16 mouse cellular contexts compared by ENCODE assay signal in the genomic region with DNA sequence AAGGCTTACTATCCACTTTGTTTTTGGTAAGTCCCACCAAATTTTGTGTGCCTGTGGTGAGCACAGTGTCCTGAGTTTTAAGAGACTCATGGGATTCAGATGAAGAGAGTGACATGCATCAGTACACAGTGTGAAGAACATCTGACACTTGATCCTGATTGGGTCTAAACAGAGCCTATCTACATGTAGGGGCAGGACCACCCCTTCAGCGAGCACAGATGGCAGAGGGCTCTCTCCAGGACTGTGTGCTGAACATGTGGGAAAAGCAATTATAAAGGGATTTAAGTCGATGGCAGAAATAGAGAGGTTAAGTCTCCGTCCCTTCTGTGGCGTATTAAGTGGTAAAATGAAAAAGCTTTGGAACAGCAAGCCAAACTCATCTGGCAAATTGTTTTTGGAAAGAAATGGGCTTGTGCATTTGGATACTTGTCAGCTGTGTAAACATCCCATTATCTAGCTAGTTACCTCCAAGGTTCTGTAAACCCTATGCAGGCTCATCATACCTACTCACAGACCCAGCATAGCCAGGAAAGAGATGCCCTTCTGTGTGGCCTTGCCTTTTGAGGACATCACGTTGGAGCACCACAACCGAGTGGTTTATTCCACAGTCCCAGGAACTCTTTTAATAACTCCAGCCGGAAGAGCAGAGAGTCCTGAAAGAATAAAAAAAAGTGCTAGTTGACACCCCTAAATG.
A peak's percentile ranks its signal among the peaks of the same experiment; 100 is the strongest.
DNase-seq lines count a peak whose midpoint lies in the region; ATAC-seq lines count a peak whose summit lies in the region.
"Had no signal": no experiment of that assay in that cellular context is flagged by ENCODE, and none has a peak within 500 bp of the region (broad histone marks: within the 10 kb centered on the region; RNA-seq: fewer than 3 reads in every experiment).

No protein-coding gene starts in this region.

- H3K27me3 ChIP-seq in embryonic facial prominence, embryonic 11.5 days (ENCODE audit: control insufficient read depth, insufficient read depth, low read length), result no peaks in the 10 kb centered on the region
- H3K27me3 ChIP-seq in limb, embryonic 12.5 days, result no peaks in the 10 kb centered on the region
- H3K27me3 ChIP-seq: lung, embryonic 15.5 days; stomach, embryonic 15.5 days had no signal

- intact Hi-C loops in left cerebral cortex, postnatal 4 days (cut with DNase I), result no loop called here
- intact Hi-C loops in left cerebral cortex, postnatal 14 days (cut with DNase I), result no loop called here

- no peaks in the 10 kb centered on the region for H3K9me3 ChIP-seq in embryonic facial prominence, embryonic 11.5 days (replicated peaks; ENCODE audit: control insufficient read depth, low read length)
- H3K9me3 ChIP-seq in limb, embryonic 12.5 days, result no peaks in the 10 kb centered on the region
- H3K9me3 ChIP-seq: lung, embryonic 15.5 days; stomach, embryonic 15.5 days had no signal

- ATAC-seq in embryonic facial prominence, embryonic 11.5 days (replicated peaks; ENCODE audit: insufficient number of reproducible peaks, low FRiP score, low TSS enrichment, low read depth), result peak; percentile 79
- ATAC-seq in limb, embryonic 12.5 days (ENCODE audit: insufficient number of reproducible peaks, insufficient read depth, low FRiP score, low TSS enrichment, low read depth), result peak; percentile 87
- ATAC-seq in CD4-positive, CD25-positive, alpha-beta regulatory T cell, adult 4 months, result no peak
- ATAC-seq: inflammation-experienced regulatory T-cells, adult 6 months had no signal

- no peak overlapping the region for H3K4me3 ChIP-seq in embryonic facial prominence, embryonic 11.5 days (ENCODE audit: low read depth, low read length)
- H3K4me3 ChIP-seq in limb, embryonic 12.5 days (replicated peaks), result no peak overlapping the region
- H3K4me3 ChIP-seq: erythroblast, embryonic 14.5 days; lung, embryonic 15.5 days; stomach, embryonic 15.5 days had no signal

- peak; percentile 2 for DNase-seq in left cerebral cortex, postnatal 4 days
- DNase-seq in left cerebral cortex, postnatal 14 days (ENCODE audit: low spot score in 2 of 2), result no peak
- DNase-seq in embryonic facial prominence, embryonic 11.5 days (ENCODE audit: low spot score), result peak; percentile 49
- peak; percentile 16 for DNase-seq in retina, postnatal 7 days (ENCODE audit: low read depth, low spot score)
- DNase-seq in heart, adult 9 months (ENCODE audit: low spot score in 2 of 2), result no peak
- DNase-seq: adrenal gland, postnatal 36 days; cerebellum, postnatal 36 days; heart, adult 18-20 months; kidney, postnatal 4 days; thymus, postnatal 25 days had no signal

- no peaks in the 10 kb centered on the region for H3K36me3 ChIP-seq in embryonic facial prominence, embryonic 11.5 days (replicated peaks; ENCODE audit: control insufficient read depth, insufficient read depth, low read depth, low read length)
- H3K36me3 ChIP-seq in limb, embryonic 12.5 days, result no peaks in the 10 kb centered on the region
- H3K36me3 ChIP-seq: lung, embryonic 15.5 days; stomach, embryonic 15.5 days had no signal

- no peak overlapping the region for H3K9ac ChIP-seq in embryonic facial prominence, embryonic 11.5 days (replicated peaks; ENCODE audit: low read length)
- H3K9ac ChIP-seq in limb, embryonic 12.5 days (replicated peaks), result no peak overlapping the region
- H3K9ac ChIP-seq: lung, embryonic 15.5 days; stomach, embryonic 15.5 days had no signal

- no peak overlapping the region for H3K4me2 ChIP-seq in embryonic facial prominence, embryonic 11.5 days (ENCODE audit: low read depth, low read length)
- no peak overlapping the region for H3K4me2 ChIP-seq in limb, embryonic 12.5 days
- H3K4me2 ChIP-seq: lung, embryonic 15.5 days; stomach, embryonic 15.5 days had no signal

- no peak overlapping the region for H3K27ac ChIP-seq in embryonic facial prominence, embryonic 11.5 days (replicated peaks; ENCODE audit: low read depth, low read length)
- 0 out of 2 replicates have a peak overlapping the region, but pooled peaks have one; percentile 19 for H3K27ac ChIP-seq in limb, embryonic 12.5 days
- H3K27ac ChIP-seq: lung, embryonic 15.5 days; stomach, embryonic 15.5 days had no signal

- 43% methylated on average over 7 of the region's 7 CpGs for WGBS in embryonic facial prominence, embryonic 11.5 days
- 26% methylated on average over 7 of the region's 7 CpGs for WGBS in limb, embryonic 12.5 days

- no peaks in the 10 kb centered on the region for H3K4me1 ChIP-seq in embryonic facial prominence, embryonic 11.5 days (ENCODE audit: control insufficient read depth, insufficient read depth, low read length)
- peaks cover 14% of the 10 kb centered on the region for H3K4me1 ChIP-seq in limb, embryonic 12.5 days (replicated peaks)
- H3K4me1 ChIP-seq: lung, embryonic 15.5 days; stomach, embryonic 15.5 days had no signal

Comparison
In these comparisons a context has a peak if more than half of its experiments do, and no peak if none do; other contexts are left out.
1. DNase-seq: peak in left cerebral cortex, postnatal 4 days (single experiment), embryonic facial prominence, embryonic 11.5 days (single experiment) and retina, postnatal 7 days (single experiment); none in left cerebral cortex, postnatal 14 days (0 of 2) and heart, adult 9 months (0 of 2).